ENCODE assay signal across 22 mouse cellular contexts in genomic region chr14:31644183-31644830, GRCm38 (mm10). TPM values are rescaled to one million over a fixed set of nuclear protein-coding genes. Genes with fewer than 3 reads are reported as not detected.
DNase-seq lines count a peak whose midpoint lies in the region; ATAC-seq and TF ChIP-seq lines count a peak whose summit lies in the region.
"Had no signal": no experiment of that assay in that cellular context is flagged by ENCODE, and none has a peak within 500 bp of the region (broad histone marks: within the 10 kb centered on the region; RNA-seq: fewer than 3 reads in every experiment).

No protein-coding gene starts in this region.

- H3K9me3 ChIP-seq in kidney, embryonic 15.5 days (replicated peaks) = no peaks in the 10 kb centered on the region
- no peaks in the 10 kb centered on the region for H3K9me3 ChIP-seq in hindbrain, postnatal 0 days (ENCODE audit: low read length)
- H3K9me3 ChIP-seq in midbrain, embryonic 11.5 days (ENCODE audit: control insufficient read depth, low read length) = no peaks in the 10 kb centered on the region
- H3K9me3 ChIP-seq: embryonic facial prominence, embryonic 10.5 days; heart, embryonic 15.5 days; hindbrain, embryonic 10.5 days; limb, embryonic 10.5 days; midbrain, embryonic 10.5 days; neural tube, embryonic 13.5 days had no signal

- WGBS in kidney, embryonic 15.5 days = 71% methylated on average over 5 of the region's 5 CpGs
- WGBS in hindbrain, postnatal 0 days = 91% methylated on average over 5 of the region's 5 CpGs
- WGBS in midbrain, embryonic 11.5 days = 88% methylated on average over 5 of the region's 5 CpGs

- no peak for TF ChIP-seq CTCF in hindbrain, postnatal 0 days (IDR thresholded peaks at IDR 0.05; ENCODE audit: low read depth)

- H3K27ac ChIP-seq in kidney, embryonic 15.5 days = no peak overlapping the region
- no peak overlapping the region for H3K27ac ChIP-seq in hindbrain, postnatal 0 days
- H3K27ac ChIP-seq in midbrain, embryonic 11.5 days (ENCODE audit: low read depth, low read length) = no peak overlapping the region
- H3K27ac ChIP-seq: embryonic facial prominence, embryonic 10.5 days; heart, adult 2 months; heart, embryonic 15.5 days; hindbrain, embryonic 10.5 days; layer of hippocampus, adult 2 months; limb, embryonic 10.5 days; midbrain, embryonic 10.5 days; neural tube, embryonic 13.5 days had no signal

- H3K9ac ChIP-seq in kidney, embryonic 15.5 days = no peak overlapping the region
- no peak overlapping the region for H3K9ac ChIP-seq in hindbrain, postnatal 0 days (replicated peaks; ENCODE audit: low read length)
- H3K9ac ChIP-seq in midbrain, embryonic 11.5 days (ENCODE audit: low read length) = no peak overlapping the region
- H3K9ac ChIP-seq: heart, embryonic 15.5 days; neural tube, embryonic 13.5 days had no signal

- H3K27me3 ChIP-seq in kidney, embryonic 15.5 days = no peaks in the 10 kb centered on the region
- H3K27me3 ChIP-seq in hindbrain, postnatal 0 days (ENCODE audit: insufficient read depth, low read length) = no peaks in the 10 kb centered on the region
- H3K27me3 ChIP-seq in midbrain, embryonic 11.5 days (ENCODE audit: control insufficient read depth, insufficient read depth, low read length) = no peaks in the 10 kb centered on the region
- H3K27me3 ChIP-seq: heart, embryonic 15.5 days; neural tube, embryonic 13.5 days had no signal

- H3K4me2 ChIP-seq in kidney, embryonic 15.5 days = no peak overlapping the region
- no peak overlapping the region for H3K4me2 ChIP-seq in hindbrain, postnatal 0 days (ENCODE audit: low read depth, low read length)
- no peak overlapping the region for H3K4me2 ChIP-seq in midbrain, embryonic 11.5 days
- H3K4me2 ChIP-seq: heart, embryonic 15.5 days; neural tube, embryonic 13.5 days had no signal

- H3K4me3 ChIP-seq in kidney, embryonic 15.5 days (replicated peaks) = no peak overlapping the region
- no peak overlapping the region for H3K4me3 ChIP-seq in hindbrain, postnatal 0 days (ENCODE audit: low read length)
- H3K4me3 ChIP-seq in midbrain, embryonic 11.5 days (ENCODE audit: low read depth, low read length) = no peak overlapping the region
- H3K4me3 ChIP-seq: embryonic facial prominence, embryonic 10.5 days; heart, adult 2 months; heart, embryonic 15.5 days; hindbrain, embryonic 10.5 days; layer of hippocampus, adult 2 months; limb, embryonic 10.5 days; midbrain, embryonic 10.5 days; neural tube, embryonic 13.5 days had no signal

- H3K36me3 ChIP-seq in kidney, embryonic 15.5 days = no peaks in the 10 kb centered on the region
- H3K36me3 ChIP-seq in hindbrain, postnatal 0 days (ENCODE audit: insufficient read depth, low read length) = no peaks in the 10 kb centered on the region
- no peaks in the 10 kb centered on the region for H3K36me3 ChIP-seq in midbrain, embryonic 11.5 days (ENCODE audit: control insufficient read depth, insufficient read depth, low read length)
- H3K36me3 ChIP-seq: embryonic facial prominence, embryonic 10.5 days; heart, embryonic 15.5 days; hindbrain, embryonic 10.5 days; limb, embryonic 10.5 days; midbrain, embryonic 10.5 days; neural tube, embryonic 13.5 days had no signal

- H3K4me1 ChIP-seq in kidney, embryonic 15.5 days = peaks cover 15% of the 10 kb centered on the region
- H3K4me1 ChIP-seq in hindbrain, postnatal 0 days (ENCODE audit: insufficient read depth, low read length) = peaks cover 6% of the 10 kb centered on the region
- peaks cover 8% of the 10 kb centered on the region; the same call in 1 of the 2 replicates for H3K4me1 ChIP-seq in midbrain, embryonic 11.5 days (ENCODE audit: control insufficient read depth, insufficient read depth, low read length)

- peak; percentile 64 for DNase-seq in kidney, adult 18-20 months
- peak; percentile 92 for DNase-seq in adipocyte (ENCODE audit: low spot score)
- peak; percentile 86 to 89 for DNase-seq in adrenal gland, postnatal 36 days
- DNase-seq in kidney, postnatal 10 days = peak; percentile 73
- DNase-seq in layer of hippocampus, postnatal 25 days (ENCODE audit: extremely low spot score in 1 of 2, low spot score in 1 of 2) = no peak
- DNase-seq in hindbrain, postnatal 0 days (ENCODE audit: low spot score) = no peak
- DNase-seq in midbrain, embryonic 11.5 days (ENCODE audit: low spot score, missing footprints) = no peak
- DNase-seq: cerebellum, adult 2 months; heart, adult 2 months; lung, adult 18-20 months; lung, postnatal 4 days had no signal

- ATAC-seq in kidney, embryonic 15.5 days (replicated peaks; ENCODE audit: low FRiP score) = no peak
- ATAC-seq in hindbrain, postnatal 0 days = no peak
- ATAC-seq in midbrain, embryonic 11.5 days (ENCODE audit: low FRiP score) = no peak
- ATAC-seq: activated CD4-positive, CD25-positive, alpha-beta regulatory T cell, adult 4 months had no signal

RNA-seq across cellular contexts. Expression of gene Hacl1, which starts 3.2 kb away (rescaled TPM):
- polyA plus RNA-seq in kidney, embryonic 15.5 days (2015; fragmentation: Nextera tagmentation; extraction: Ambion mirVana) = 20.3 and 24.4 TPM in 2 replicates
- total RNA-seq in adrenal gland, postnatal 36 days (2021) = 10 to 100 TPM; 27.4 to 66.4 TPM
- 1 to 10 TPM; 7.6 to 9.3 TPM for total RNA-seq in layer of hippocampus, postnatal 25 days (2021)
- 6.3 and 12.8 TPM in 2 replicates for total RNA-seq in hindbrain, postnatal 0 days (2014; rRNA removed)
- 10.9 and 11.3 TPM in 2 replicates for polyA plus RNA-seq in hindbrain, postnatal 0 days (2015; fragmentation: Nextera tagmentation; extraction: Ambion mirVana)
- polyA plus RNA-seq in midbrain, embryonic 11.5 days (2014; fragmentation: Nextera tagmentation; extraction: Ambion mirVana) = 9.6 and 10.9 TPM in 2 replicates

RNA-seq across cellular contexts. Expression of gene Btd, which starts 3.5 kb away (rescaled TPM):
- 36.4 and 39.4 TPM in 2 replicates for polyA plus RNA-seq in kidney, embryonic 15.5 days (2015; fragmentation: Nextera tagmentation; extraction: Ambion mirVana)
- total RNA-seq in adrenal gland, postnatal 36 days (2021) = 10 to 100 TPM; 48.3 to 73.1 TPM
- 1 to 10 TPM; 9.0 to 10.0 TPM for total RNA-seq in layer of hippocampus, postnatal 25 days (2021)
- 30.8 and 42.4 TPM in 2 replicates for total RNA-seq in hindbrain, postnatal 0 days (2014; rRNA removed)
- polyA plus RNA-seq in hindbrain, postnatal 0 days (2015; fragmentation: Nextera tagmentation; extraction: Ambion mirVana) = 22.4 and 24.5 TPM in 2 replicates
- polyA plus RNA-seq in midbrain, embryonic 11.5 days (2014; fragmentation: Nextera tagmentation; extraction: Ambion mirVana) = 15.8 and 16.7 TPM in 2 replicates

RNA-seq across cellular contexts. Expression of gene Gm49387, which starts 3.6 kb away (rescaled TPM):
- polyA plus RNA-seq in kidney, embryonic 15.5 days (2015; fragmentation: Nextera tagmentation; extraction: Ambion mirVana) = 2.7 and 3.2 TPM in 2 replicates
- total RNA-seq in adrenal gland, postnatal 36 days (2021) = not detected
- total RNA-seq in layer of hippocampus, postnatal 25 days (2021) = not detected
- not detected in 2 replicates for total RNA-seq in hindbrain, postnatal 0 days (2014; rRNA removed)
- polyA plus RNA-seq in hindbrain, postnatal 0 days (2015; fragmentation: Nextera tagmentation; extraction: Ambion mirVana) = 1.2 TPM in 1 of 2 replicates, not detected in the other
- 1.3 TPM in 1 of 2 replicates, not detected in the other for polyA plus RNA-seq in midbrain, embryonic 11.5 days (2014; fragmentation: Nextera tagmentation; extraction: Ambion mirVana)
- total RNA-seq: gastrocnemius, adult 8-10 months had no signal
- polyA plus RNA-seq: activated CD4-positive, CD25-positive, alpha-beta regulatory T cell, adult 4 months; cerebellum, adult 2 months; urinary bladder, adult 2 months had no signal

RNA-seq across cellular contexts. Expression of gene Colq, which starts 53.2 kb away (rescaled TPM):
- 2.5 and 2.8 TPM in 2 replicates for polyA plus RNA-seq in kidney, embryonic 15.5 days (2015; fragmentation: Nextera tagmentation; extraction: Ambion mirVana)
- total RNA-seq in adrenal gland, postnatal 36 days (2021) = not detected
- total RNA-seq in layer of hippocampus, postnatal 25 days (2021) = under 1 TPM; 0.54 to 0.75 TPM
- 0.47 and 0.63 TPM in 2 replicates for total RNA-seq in hindbrain, postnatal 0 days (2014; rRNA removed)
- 0.79 and 0.80 TPM in 2 replicates for polyA plus RNA-seq in hindbrain, postnatal 0 days (2015; fragmentation: Nextera tagmentation; extraction: Ambion mirVana)
- 0.04 TPM in 1 of 2 replicates, not detected in the other for polyA plus RNA-seq in midbrain, embryonic 11.5 days (2014; fragmentation: Nextera tagmentation; extraction: Ambion mirVana)

Comparison
In these comparisons a context has a peak if more than half of its experiments do, and no peak if none do; other contexts are left out.
1. DNase-seq: peak in kidney, adult 18-20 months (single experiment), adipocyte (single experiment), adrenal gland, postnatal 36 days (2 of 2) and kidney, postnatal 10 days (single experiment); none in layer of hippocampus, postnatal 25 days (0 of 2), hindbrain, postnatal 0 days (single experiment) and midbrain, embryonic 11.5 days (single experiment).